Mouse (Mus musculus) liver, adult 2 months (tissue): ENCODE data around the gene Gramd1b. TPM values are rescaled to one million over a fixed set of nuclear protein-coding genes. Genes with fewer than 3 reads are reported as not detected.

ENCODE experiments used
- DNase-seq: peaks from one replicate; pipeline ENCODE4 v3.0.0-alpha.2; 2011; ENCODE audit warnings: low read depth, low spot score; ENCODE audit errors: extremely low read depth
- H3K27ac ChIP-seq: fragments of 200-500 bp; replicated peaks from 2 replicates; pipeline ENCODE4 v1.5.1; 2012; ENCODE audit warnings: low read depth, mild to moderate bottlenecking, control low read depth, inconsistent platforms, low read length; ENCODE audit not compliant: insufficient read depth
- H3K27me3 ChIP-seq: fragments of 200-500 bp; 2 replicates; pipeline ENCODE4 v1.6.1; 2012; ENCODE audit warnings: mild to moderate bottlenecking, moderate library complexity, low read length, inconsistent platforms; ENCODE audit not compliant: control insufficient read depth, insufficient read depth
- H3K36me3 ChIP-seq: fragments of 200-500 bp; 2 replicates; pipeline ENCODE4 v1.6.1; 2012; ENCODE audit warnings: low read length, inconsistent platforms; ENCODE audit not compliant: control insufficient read depth, insufficient read depth
- H3K4me1 ChIP-seq: fragments of 200-500 bp; 2 replicates; pipeline ENCODE4 v1.6.1; 2011; ENCODE audit warnings: low read length; ENCODE audit not compliant: control insufficient read depth, insufficient read depth
- H3K4me3 ChIP-seq: fragments of 200-500 bp; 2 replicates; pipeline ENCODE4 v1.5.1; 2011; ENCODE audit warnings: low read depth, mild to moderate bottlenecking, control low read depth, low read length, moderate library complexity; ENCODE audit not compliant: insufficient read depth
- H3K79me2 ChIP-seq: fragments of 200-500 bp; 2 replicates; pipeline ENCODE4 v1.6.1; 2012; ENCODE audit warnings: inconsistent platforms, mild to moderate bottlenecking, low read length, moderate library complexity; ENCODE audit not compliant: control insufficient read depth, insufficient read depth
- H3K9ac ChIP-seq: fragments of 200-500 bp; 2 replicates; pipeline ENCODE4 v1.6.1; 2012; ENCODE audit warnings: low read depth, mild to moderate bottlenecking, control low read depth, inconsistent platforms, low read length
- CTCF ChIP-seq: fragments of 200-500 bp; IDR thresholded peaks from 2 replicates; pipeline ENCODE4 v1.5.1; 2011; ENCODE audit warnings: low read depth, low read length, control low read depth
- POLR2A ChIP-seq: fragments of 200-500 bp; IDR thresholded peaks from 2 replicates; pipeline ENCODE4 v1.6.1; 2011; ENCODE audit warnings: low read length, control low read depth; ENCODE audit not compliant: insufficient read depth; ENCODE audit errors: extremely low read depth
- WGBS: fragments of 180-500 bp; shearing (Covaris S2); methylation state at CpG from one replicate; pipeline ENCODE4 v1.1.7; 2018; 5-methylcytosine and 5-hydroxymethylcytosine counted together
- polyA plus RNA-seq: library from polyadenylated mRNA; depleted of rRNA; stranded (reverse); fragments of >200 nt; gene quantifications from 2 replicates; pipeline ENCODE4 v1.2.3, GENCODE M21; 2012
- total RNA-seq: library from RNA; depleted of rRNA; stranded (reverse); fragments of >200 nt; gene quantifications from 2 replicates; pipeline ENCODE4 v1.2.3, GENCODE M21; 2014

Gene Gramd1b
- total and polyA plus RNA-seq, 2 experiments = 1.2 to 2.0 TPM

DNA sequence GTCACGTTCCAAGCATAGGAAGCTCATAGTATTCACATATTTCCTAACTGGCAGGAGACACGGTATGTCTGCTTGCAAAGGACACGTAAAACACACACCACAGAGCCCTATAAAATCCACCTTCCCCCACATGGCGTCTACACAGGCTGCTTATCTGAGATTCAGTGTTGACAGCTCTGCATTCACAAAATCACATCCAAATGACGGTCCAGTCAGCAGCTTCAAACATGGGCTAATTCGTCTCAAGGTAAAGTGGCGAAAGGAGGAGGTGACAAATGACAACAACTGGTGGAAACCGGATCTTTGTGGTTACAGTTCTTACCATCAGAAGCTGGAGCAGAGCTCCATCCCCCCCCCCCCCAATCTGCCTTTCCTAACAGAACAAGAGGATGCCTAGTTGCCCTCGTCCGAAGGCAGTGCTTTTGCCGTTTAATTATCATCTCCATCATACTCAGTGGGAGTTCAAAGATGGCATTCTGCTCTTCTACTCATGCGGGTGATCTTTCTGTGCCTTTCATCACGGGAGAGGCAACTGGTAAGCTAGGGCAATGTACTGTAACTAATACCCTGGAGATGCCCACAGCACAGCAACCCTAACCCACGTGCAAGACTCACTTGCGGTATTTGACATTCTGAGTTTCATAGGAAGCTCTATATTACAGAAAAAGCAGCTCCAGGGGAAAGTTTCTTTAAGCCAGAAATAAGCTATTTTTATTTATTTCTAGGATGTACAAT, 61.6 kb downstream of the Gramd1b start:
- no peak overlapping the region for H3K4me3 ChIP-seq
- no peak overlapping the region for H3K9ac ChIP-seq
- no peaks in the 10 kb centered on the region for H3K4me1 ChIP-seq
- H3K36me3 ChIP-seq = no peaks in the 10 kb centered on the region
- peaks cover 4% of the 10 kb centered on the region; the same call in 1 of the 2 replicates for H3K27me3 ChIP-seq
- DNase-seq = no peak
- TF ChIP-seq POLR2A = no peak
- no peak for TF ChIP-seq CTCF
- WGBS = 80% methylated on average over 15 of the region's 15 CpGs
- no peaks in the 10 kb centered on the region for H3K79me2 ChIP-seq
- H3K27ac ChIP-seq = no peak overlapping the region

DNA sequence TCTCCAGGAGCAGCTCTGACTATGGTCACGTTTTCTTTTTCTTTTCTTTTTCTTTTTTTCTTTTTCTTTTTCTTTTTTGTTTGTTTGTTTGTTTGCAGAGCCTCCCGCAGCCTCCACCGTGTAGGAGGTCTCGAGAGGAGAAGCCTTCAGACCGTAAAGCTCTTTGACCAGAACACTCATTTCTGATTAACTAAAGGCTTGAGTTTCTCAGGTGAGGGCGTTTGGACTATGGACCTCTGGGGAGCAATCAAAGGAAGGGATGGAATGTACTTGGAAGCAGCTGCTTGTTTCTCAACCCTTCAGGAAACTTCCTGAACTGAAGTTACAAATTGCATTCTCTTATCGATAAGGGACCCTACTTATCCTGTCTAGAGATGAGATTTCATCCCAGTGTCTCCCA, 64.4 kb downstream of the Gramd1b start:
- 31% methylated on average over 7 of the region's 7 CpGs for WGBS
- H3K36me3 ChIP-seq = no peaks in the 10 kb centered on the region
- no peaks in the 10 kb centered on the region for H3K79me2 ChIP-seq
- no peak for TF ChIP-seq POLR2A
- no peak for TF ChIP-seq CTCF
- no peak for DNase-seq
- no peaks in the 10 kb centered on the region for H3K4me1 ChIP-seq
- H3K27me3 ChIP-seq = peaks cover 4% of the 10 kb centered on the region; the same call in 1 of the 2 replicates
- H3K9ac ChIP-seq = no peak overlapping the region
- no peak overlapping the region for H3K4me3 ChIP-seq
- H3K27ac ChIP-seq = no peak overlapping the region

DNA sequence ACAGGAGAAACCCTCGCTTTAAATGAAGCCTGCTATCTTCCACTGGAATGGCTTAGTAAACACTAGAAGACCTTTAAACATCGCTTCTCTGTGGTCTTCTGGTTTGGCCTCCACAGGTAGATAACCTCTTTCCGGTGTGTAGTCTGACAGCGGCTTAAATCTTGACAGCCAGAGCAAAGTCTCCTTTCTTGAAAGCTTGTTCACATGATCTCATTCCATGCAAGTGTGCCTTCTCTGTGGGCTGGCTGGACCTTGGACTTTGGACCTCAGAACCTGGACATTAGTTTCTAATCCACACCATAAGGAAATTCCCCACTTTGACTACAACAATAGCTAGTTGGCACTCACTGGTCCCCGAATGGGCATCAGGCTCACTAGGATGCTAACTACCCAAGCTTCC, 65.6 kb downstream of the Gramd1b start:
- Histone ChIP-seq H3K79me2 (no peaks in the 10 kb centered on the region), H3K27ac (no peak overlapping the region), H3K9ac (no peak overlapping the region), H3K4me1 (no peaks in the 10 kb centered on the region), H3K36me3 (no peaks in the 10 kb centered on the region), H3K27me3 (0 out of 2 replicates have a peak, but pooled peaks cover 4% of the 10 kb centered on the region), H3K4me3 (no peak overlapping the region)
- 47% methylated on average over 5 of the region's 5 CpGs for WGBS
- TF ChIP-seq POLR2A (no peak), CTCF (no peak)
- no peak for DNase-seq

DNA sequence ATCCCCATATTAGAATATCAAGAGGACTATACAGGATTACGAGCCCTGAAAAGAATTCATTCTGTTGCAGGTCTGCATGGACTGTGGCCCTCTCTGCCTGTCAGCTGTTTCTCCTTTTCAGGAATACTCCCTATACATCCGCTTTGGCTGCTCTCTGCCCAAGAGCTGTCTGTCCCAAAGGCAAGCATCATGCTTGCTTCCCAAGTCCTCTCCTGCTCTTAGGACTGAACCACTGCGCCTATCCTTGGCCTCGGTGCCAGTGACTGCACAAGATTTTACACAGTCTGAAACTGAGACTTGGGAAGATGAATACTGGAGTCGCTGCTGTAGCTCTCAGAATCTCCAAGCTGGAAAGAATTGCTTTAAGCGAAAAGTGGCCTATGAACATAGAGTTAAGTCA, 68.8 kb downstream of the Gramd1b start:
- Histone ChIP-seq H3K9ac (no peak overlapping the region), H3K4me1 (no peaks in the 10 kb centered on the region), H3K4me3 (no peak overlapping the region), H3K36me3 (no peaks in the 10 kb centered on the region), H3K79me2 (no peaks in the 10 kb centered on the region), H3K27ac (no peak overlapping the region), H3K27me3 (0 out of 2 replicates have a peak, but pooled peaks cover 4% of the 10 kb centered on the region)
- no peak for TF ChIP-seq CTCF
- TF ChIP-seq POLR2A = no peak
- WGBS = 88% methylated on average over 6 of the region's 6 CpGs
- no peak for DNase-seq

DNA sequence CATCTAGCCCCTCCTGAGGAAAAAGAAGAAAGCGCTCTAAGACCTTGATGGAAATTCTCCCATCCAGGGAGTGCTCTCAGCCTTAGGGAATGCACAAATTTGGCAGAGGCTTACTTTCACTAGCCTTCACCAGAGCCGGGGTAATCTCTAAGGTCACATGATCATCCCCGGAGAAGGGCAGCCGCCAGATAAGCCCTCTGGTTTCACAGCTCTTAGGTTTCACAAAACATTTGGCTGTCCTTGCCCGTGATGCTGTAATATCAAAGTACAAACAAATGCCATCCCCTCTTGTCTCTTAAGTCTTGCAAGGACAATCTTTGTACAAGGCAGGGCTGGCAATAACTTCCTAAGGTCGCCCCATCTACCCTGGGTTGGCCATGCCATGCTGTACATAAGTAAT, 70.4 kb downstream of the Gramd1b start:
- Histone ChIP-seq H3K4me1 (peaks cover 4% of the 10 kb centered on the region; the same call in 1 of the 2 replicates), H3K27ac (no peak overlapping the region), H3K27me3 (peaks cover 5% of the 10 kb centered on the region; the same call in 1 of the 2 replicates), H3K9ac (no peak overlapping the region), H3K36me3 (no peaks in the 10 kb centered on the region), H3K79me2 (no peaks in the 10 kb centered on the region), H3K4me3 (no peak overlapping the region)
- no peak for DNase-seq
- 30% methylated on average over 6 of the region's 6 CpGs for WGBS
- TF ChIP-seq CTCF (no peak), POLR2A (no peak)
